Mouse (Mus musculus): Measurements from ENCODE around the gene Tmem41b. TPM values are rescaled to one million over a fixed set of nuclear protein-coding genes. Genes with fewer than 3 reads are reported as not detected.

The Tmem41b gene
- polyA plus RNA-seq, 1 experiment = not detected

DNA sequence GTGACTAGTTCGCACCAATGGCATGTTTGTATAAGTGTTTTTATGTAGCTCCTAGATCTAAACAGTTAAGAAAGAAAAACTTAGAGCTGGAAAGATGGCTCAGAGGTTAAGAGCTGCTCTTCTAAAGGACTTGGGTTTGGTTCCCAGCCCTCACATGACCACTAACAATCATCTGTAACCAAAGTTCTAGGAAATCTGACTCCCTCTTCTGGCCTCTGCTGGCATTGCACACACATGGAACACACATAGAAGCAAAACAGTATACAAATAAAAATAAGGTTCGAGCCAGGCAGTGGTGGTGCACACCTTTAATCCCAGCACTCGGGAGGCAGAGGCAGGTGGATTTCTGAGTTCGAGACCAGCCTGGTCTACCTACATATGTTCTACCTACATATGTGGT, 23.0 kb downstream of the Tmem41b start:
- H3K4me3 ChIP-seq (ENCODE audit: insufficient read depth, low read depth, low read length) = no peak overlapping the region
- 97% methylated on average over 4 of the region's 4 CpGs for WGBS
- no peak overlapping the region for H3K27ac ChIP-seq (ENCODE audit: insufficient read depth, low read depth, low read length)
- TF ChIP-seq POLR2A (IDR thresholded peaks at IDR 0.05; ENCODE audit: insufficient read depth, low read depth, low read length) (no peak), CTCF (IDR thresholded peaks at IDR 0.05; ENCODE audit: insufficient read depth, low read depth, low read length) (no peak)
- peaks cover 8% of the 10 kb centered on the region; the same call in 1 of the 2 replicates for H3K4me1 ChIP-seq (ENCODE audit: control insufficient read depth, insufficient read depth, low read length)

GRCm38 (mm10) chr7:109962596-109962995, 24.1 kb downstream of the Tmem41b start:
- 73% methylated on average over 4 of the region's 4 CpGs for WGBS
- Histone ChIP-seq H3K27ac (ENCODE audit: insufficient read depth, low read depth, low read length) (no peak overlapping the region), H3K4me1 (ENCODE audit: control insufficient read depth, insufficient read depth, low read length) (peaks cover 3% of the 10 kb centered on the region; the same call in 1 of the 2 replicates), H3K4me3 (ENCODE audit: insufficient read depth, low read depth, low read length) (no peak overlapping the region)
- TF ChIP-seq CTCF (IDR thresholded peaks at IDR 0.05; ENCODE audit: insufficient read depth, low read depth, low read length) = no peak
- TF ChIP-seq POLR2A (IDR thresholded peaks at IDR 0.05; ENCODE audit: insufficient read depth, low read depth, low read length) = no peak

- 79% methylated on average over 2 of the region's 2 CpGs for WGBS
- peaks cover 2% of the 10 kb centered on the region; the same call in 1 of the 2 replicates for H3K4me1 ChIP-seq (ENCODE audit: control insufficient read depth, insufficient read depth, low read length)
- H3K4me3 ChIP-seq (ENCODE audit: insufficient read depth, low read depth, low read length) = no peak overlapping the region
Observed at GRCm38 (mm10) chr7:109961570-109961969, 25.2 kb downstream of the Tmem41b start.

GRCm38 (mm10) chr7:109960613-109961154, 26.0 kb downstream of the Tmem41b start:
- H3K4me1 ChIP-seq (ENCODE audit: control insufficient read depth, insufficient read depth, low read length) = peaks cover 5% of the 10 kb centered on the region; the same call in 1 of the 2 replicates
- WGBS = 8% methylated on average over 13 of the region's 13 CpGs
- TF ChIP-seq POLR2A (IDR thresholded peaks at IDR 0.05; ENCODE audit: insufficient read depth, low read depth, low read length) = no peak
- TF ChIP-seq CTCF (IDR thresholded peaks at IDR 0.05; ENCODE audit: insufficient read depth, low read depth, low read length) = no peak
- H3K27ac ChIP-seq (ENCODE audit: insufficient read depth, low read depth, low read length) = peak overlapping the region; percentile 99
- H3K4me3 ChIP-seq (ENCODE audit: insufficient read depth, low read depth, low read length) = peak overlapping the region; percentile 98

More at GRCm38 (mm10) chr7:109961570-109961969, 25.2 kb downstream of the Tmem41b start:
- no peak overlapping the region for H3K27ac ChIP-seq (ENCODE audit: insufficient read depth, low read depth, low read length)
- TF ChIP-seq CTCF (IDR thresholded peaks at IDR 0.05; ENCODE audit: insufficient read depth, low read depth, low read length) (no peak), POLR2A (IDR thresholded peaks at IDR 0.05; ENCODE audit: insufficient read depth, low read depth, low read length) (no peak)

GRCm38 (mm10) chr7:109959716-109960612, 26.8 kb downstream of the Tmem41b start, which contains the start of gene Dennd5a:
Gene Dennd5a (minus strand): TSS chr7:109960470.
- peak within 1 kb of the TSS; percentile 99 for H3K27ac ChIP-seq (ENCODE audit: insufficient read depth, low read depth, low read length)
- TF ChIP-seq CTCF (IDR thresholded peaks at IDR 0.05; ENCODE audit: insufficient read depth, low read depth, low read length) = no peak
- peak; percentile 94 for TF ChIP-seq POLR2A (IDR thresholded peaks at IDR 0.05; ENCODE audit: insufficient read depth, low read depth, low read length)
- 1% methylated on average over 90 of the region's 107 CpGs for WGBS
- peaks cover 5% of the 10 kb centered on the region; the same call in 1 of the 2 replicates for H3K4me1 ChIP-seq (ENCODE audit: control insufficient read depth, insufficient read depth, low read length)
- peak within 1 kb of the TSS; percentile 98 for H3K4me3 ChIP-seq (ENCODE audit: insufficient read depth, low read depth, low read length)

DNA sequence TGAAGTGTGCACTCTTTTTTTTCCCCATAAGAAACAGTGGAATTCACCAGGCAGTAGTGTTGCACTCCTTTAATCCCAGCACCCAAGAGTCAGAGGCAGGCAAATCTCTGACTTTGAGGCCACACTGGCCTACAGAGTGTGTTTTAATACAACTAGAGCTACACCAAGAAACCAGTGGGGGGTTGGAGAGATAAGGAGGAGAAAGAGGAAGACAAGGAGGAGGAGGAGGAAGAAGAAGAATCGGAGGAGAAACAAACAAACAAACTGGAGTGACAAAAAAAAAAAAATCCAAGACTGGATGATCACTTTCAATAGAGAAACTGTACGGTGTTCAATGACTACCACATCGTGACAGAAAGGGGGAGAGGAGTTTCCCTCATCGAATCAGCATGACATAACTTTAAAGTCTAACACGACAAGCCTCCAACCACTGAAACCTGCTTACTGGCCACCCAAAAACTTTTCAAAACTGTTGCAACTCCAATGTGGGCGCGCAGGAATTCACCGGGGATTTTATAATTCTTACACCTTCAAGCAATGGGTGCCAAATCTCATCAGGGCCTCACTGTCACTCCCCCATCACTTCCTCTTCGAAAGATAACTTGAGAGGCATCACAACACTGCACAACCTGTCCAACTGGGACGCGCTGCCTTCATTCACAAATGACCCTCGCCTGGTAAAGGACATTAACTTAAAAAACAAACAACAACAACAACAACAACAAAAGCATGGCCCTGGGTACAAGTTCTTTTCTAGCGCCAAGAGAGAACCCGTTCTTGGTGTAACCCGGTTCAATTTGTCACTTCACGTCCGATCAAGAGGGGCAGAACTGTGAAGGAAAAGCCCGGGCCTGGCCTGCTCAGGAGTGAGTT, 27.6 kb downstream of the Tmem41b start:
- Histone ChIP-seq H3K4me3 (ENCODE audit: insufficient read depth, low read depth, low read length) (peak overlapping the region; percentile 98), H3K27ac (ENCODE audit: insufficient read depth, low read depth, low read length) (no peak overlapping the region), H3K4me1 (ENCODE audit: control insufficient read depth, insufficient read depth, low read length) (peaks cover 5% of the 10 kb centered on the region; the same call in 1 of the 2 replicates)
- TF ChIP-seq CTCF (IDR thresholded peaks at IDR 0.05; ENCODE audit: insufficient read depth, low read depth, low read length) = no peak
- no peak for TF ChIP-seq POLR2A (IDR thresholded peaks at IDR 0.05; ENCODE audit: insufficient read depth, low read depth, low read length)
- WGBS = 2% methylated on average over 18 of the region's 18 CpGs

DNA sequence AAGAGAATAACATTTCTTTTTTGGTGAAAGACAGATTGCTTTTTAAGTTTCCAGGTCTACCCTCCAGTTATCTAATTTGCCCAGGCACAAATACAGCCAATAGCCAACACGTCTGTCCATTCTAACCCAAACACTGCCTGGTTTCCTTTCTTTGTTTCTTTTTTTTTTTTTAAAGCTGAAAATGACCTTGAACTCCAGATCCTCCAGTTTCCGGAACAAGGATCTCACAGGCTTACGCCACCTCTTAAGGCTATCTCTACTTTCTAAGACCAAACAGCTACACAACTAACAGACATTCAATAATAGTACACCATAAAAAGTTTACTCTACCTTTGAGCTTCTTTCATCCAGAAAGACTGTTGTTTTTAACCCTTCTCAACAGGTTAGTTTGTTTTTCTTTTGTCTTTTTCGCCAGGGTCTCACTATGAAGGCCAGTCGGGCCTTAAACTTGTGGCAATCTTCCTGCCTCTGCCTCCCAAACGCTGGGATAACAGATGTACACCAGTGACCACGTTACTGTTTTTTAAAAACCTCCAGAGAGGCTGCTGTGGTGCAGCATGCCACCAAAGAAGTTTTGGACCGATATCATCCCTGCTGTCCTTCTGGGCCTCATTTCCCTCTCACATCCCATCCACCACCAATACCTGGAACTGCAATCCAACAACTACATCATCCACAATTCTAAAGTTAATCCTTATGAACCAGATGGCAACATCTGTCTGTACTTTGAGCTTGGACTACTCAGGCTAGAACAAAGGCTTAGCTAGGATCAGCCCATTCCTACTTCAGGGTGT, 28.5 kb downstream of the Tmem41b start:
- 51% methylated on average over 8 of the region's 8 CpGs for WGBS
- TF ChIP-seq CTCF (IDR thresholded peaks at IDR 0.05; ENCODE audit: insufficient read depth, low read depth, low read length) = no peak
- TF ChIP-seq POLR2A (IDR thresholded peaks at IDR 0.05; ENCODE audit: insufficient read depth, low read depth, low read length) = no peak
- peaks cover 8% of the 10 kb centered on the region; the same call in 1 of the 2 replicates for H3K4me1 ChIP-seq (ENCODE audit: control insufficient read depth, insufficient read depth, low read length)
- H3K4me3 ChIP-seq (ENCODE audit: insufficient read depth, low read depth, low read length) = peak overlapping the region; percentile 3; the same call in 1 of the 2 replicates
- no peak overlapping the region for H3K27ac ChIP-seq (ENCODE audit: insufficient read depth, low read depth, low read length)
